Mouse (Mus musculus) cortical plate, adult 2 months (tissue): Measurements from ENCODE around the gene Ppil2.

ENCODE experiments used
- CTCF ChIP-seq: fragments of 200-500 bp; IDR thresholded peaks from 2 replicates; pipeline ENCODE4 v1.5.1; 2011; ENCODE audit warnings: mild to moderate bottlenecking, control low read depth, low read length; ENCODE audit not compliant: insufficient read depth; ENCODE audit errors: extremely low read depth
- POLR2A ChIP-seq: fragments of 200-500 bp; IDR thresholded peaks from 2 replicates; pipeline ENCODE4 v1.6.1; 2011; ENCODE audit warnings: mild to moderate bottlenecking, low read length, control low read depth; ENCODE audit not compliant: insufficient read depth; ENCODE audit errors: extremely low read depth

GRCm38 (mm10) chr16:17062338-17062737 is 48.7 kb downstream of the Ppil2 start:
- TF ChIP-seq POLR2A, result no peak
- TF ChIP-seq CTCF, result no peak
